Mouse (Mus musculus) adrenal gland, adult 18-20 months (tissue): ENCODE results near the gene Dnah14. TPM values are rescaled to one million over a fixed set of nuclear protein-coding genes. Genes with fewer than 3 reads are reported as not detected.

Experiments
- DNase-seq, 2 experiments: peaks; one replicate each; pipeline ENCODE4 v3.0.0; 2021 to 2022; ENCODE audit warnings: low spot score in 2 of 2
- total RNA-seq, 2 experiments: library from RNA; stranded (reverse); gene quantifications; 1 replicate in 1 of 2; 2 replicates in 1 of 2; pipeline ENCODE4 v1.2.3; 2021

The Dnah14 gene
- total RNA-seq, 2 experiments from 2014 or later = not detected

DNA sequence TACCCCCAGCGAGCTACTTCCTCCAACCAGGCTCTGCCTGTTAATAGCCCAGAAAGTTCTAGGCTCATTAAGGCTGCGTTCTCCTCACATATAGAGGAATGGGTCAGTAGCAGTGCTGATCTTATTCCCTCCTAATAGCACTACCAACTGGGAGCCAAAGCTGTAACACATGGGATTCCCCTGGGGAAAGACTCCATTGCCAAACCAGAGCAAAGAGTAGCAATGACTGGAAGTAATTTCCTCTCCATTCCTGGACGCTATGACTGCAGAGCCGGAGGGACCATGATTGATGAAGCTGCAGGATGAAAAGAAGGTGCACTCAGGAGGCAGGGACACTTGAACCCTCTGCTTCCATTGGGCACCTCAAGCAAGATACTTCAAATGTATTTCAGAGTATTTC is 274.1 kb downstream of the Dnah14 start:
- no peak for DNase-seq

DNA sequence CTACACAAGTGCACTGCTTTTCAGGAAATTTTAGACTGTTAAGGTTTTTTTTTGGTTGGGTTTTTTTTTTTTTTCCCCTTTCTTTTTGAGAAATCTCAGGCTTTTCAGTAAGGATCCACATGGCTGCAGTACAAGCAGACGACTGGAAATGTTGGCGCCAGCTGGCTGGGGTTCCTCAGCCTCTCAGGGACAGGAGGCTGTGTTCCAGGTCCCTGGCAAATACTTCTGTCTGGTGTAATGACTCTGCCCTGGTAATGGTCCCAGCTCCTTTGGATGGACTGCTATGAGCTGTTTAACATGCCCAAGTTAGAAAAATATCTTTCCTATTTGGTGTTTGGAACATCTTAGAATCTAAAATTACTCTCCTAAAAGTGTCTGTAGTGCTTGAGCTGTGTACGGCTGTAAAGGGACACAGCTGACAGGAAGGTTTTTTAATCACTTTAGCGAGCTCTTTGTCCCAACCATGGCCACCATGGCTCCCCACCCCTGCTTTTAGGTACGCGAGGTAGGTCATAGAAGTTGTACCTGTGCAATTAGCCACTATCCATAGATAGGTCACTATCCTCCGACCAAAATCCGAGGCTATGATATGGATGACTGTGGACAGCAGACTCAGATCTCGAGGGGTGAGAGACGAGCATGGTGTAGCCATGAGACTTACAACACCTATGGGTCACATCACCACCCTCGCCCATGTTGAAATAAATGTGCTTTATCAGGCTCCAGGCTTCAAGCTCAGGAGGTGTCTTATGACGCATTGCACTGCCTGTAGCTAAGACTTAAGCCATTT is 275.4 kb downstream of the Dnah14 start:
- DNase-seq = no peak

DNA sequence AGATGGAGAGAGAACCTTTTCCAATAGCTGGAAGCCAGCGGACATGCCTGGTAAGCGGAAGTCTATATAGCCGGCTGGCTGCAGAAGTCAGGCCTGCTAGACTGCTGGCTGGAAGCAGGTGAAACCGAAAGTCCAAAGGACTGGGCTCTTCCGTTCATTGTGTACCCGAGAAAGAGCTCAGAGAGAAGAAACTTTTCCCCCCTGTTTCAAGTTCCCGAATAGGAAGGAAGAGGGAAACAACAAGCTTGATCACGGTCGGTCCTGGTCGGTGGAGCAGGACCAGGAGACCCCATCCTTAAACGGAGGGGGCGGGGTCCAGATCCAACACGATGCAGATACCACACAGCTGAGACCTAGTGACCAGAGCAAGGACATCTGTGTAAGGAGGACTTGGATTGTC is 276.1 kb downstream of the Dnah14 start:
- no peak for DNase-seq

DNA sequence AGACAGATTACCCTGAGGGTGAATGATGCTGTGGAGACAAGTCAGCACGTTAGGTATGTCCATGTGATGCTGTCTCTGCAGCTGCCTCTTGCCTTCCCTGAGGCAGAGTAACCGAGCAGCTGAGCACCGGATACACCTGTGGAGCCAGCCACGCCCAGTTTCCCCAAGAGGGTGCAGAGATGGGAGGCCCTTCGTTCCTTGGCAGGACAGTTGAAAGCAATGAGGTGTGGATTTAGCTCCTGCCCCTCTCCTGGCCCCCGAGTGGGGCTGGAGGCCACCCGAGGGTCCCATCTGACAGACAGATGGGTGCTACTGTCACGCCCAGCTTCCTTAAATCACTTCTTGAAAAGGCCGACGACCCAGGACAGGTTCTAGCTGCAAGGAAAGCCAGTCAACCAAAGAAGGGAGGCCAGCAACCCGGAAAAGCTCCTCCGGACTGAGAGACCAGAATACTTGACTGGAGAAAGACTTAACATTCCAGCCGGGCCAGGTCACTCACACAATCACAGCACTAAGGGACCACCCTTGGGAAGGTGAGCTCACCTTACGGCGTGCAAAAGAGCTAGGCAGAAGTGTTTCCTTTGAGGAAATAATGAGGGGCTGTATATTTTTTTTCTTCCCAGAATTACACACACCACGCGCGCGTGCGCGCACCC is 276.9 kb downstream of the Dnah14 start:
- DNase-seq = no peak

DNA sequence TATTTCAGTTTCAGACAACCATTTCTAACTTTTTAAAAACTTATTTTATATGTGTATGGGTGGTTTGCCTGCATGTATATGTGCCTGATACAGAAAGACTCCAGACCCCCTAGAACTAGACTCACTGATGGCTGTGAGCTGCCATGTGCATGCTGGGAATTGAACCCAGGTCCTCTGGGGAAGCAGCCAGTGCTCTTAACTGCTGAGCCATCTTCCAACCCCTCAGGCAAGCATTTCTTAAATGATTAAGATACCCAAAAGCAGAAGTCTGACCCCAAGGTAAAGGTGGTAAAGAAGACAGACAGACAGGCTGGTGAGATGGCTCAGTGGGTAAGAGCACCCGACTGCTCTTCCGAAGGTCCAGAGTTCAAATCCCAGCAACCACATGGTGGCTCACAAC is 278.5 kb downstream of the Dnah14 start:
- no peak for DNase-seq

DNA sequence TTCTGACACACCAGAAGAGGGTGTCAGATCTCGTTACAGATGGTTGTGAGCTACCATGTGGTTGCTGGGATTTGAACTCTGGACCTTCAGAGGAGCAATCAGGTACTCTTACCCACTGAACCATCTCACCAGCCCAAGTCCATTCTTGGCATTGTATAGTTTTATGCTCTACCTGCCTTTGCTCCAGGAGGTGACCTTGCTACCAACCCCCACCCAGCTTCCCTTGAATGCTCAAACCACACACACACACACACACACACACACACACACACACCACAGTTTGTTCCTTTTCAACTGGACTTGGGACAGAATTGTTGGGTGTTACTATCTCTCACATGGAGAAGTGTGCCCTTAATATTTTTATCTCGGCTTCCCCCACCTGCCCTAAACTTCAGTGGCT is 280.0 kb downstream of the Dnah14 start:
- no peak for DNase-seq

DNA sequence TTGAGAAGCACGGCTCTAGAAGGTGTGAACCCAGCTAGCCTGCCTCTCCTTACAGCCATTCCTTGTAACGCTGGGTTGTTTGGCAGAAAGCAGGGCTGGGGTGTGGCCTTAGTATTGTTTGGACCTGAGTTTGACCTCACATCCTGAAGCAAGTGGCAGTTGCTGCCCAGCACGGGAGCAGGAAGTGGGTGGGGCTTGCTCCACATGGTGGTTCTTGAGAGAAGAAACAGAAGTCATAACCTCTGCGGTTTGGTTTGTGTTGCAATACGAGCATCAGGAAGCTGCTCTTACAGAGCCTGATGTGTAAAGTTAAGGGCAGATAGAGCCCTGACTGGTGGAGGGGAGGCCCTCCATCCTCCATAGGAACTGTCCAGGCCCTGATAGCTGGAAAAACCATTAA is 284.3 kb downstream of the Dnah14 start:
- peak; percentile 14 to 51 for DNase-seq

DNA sequence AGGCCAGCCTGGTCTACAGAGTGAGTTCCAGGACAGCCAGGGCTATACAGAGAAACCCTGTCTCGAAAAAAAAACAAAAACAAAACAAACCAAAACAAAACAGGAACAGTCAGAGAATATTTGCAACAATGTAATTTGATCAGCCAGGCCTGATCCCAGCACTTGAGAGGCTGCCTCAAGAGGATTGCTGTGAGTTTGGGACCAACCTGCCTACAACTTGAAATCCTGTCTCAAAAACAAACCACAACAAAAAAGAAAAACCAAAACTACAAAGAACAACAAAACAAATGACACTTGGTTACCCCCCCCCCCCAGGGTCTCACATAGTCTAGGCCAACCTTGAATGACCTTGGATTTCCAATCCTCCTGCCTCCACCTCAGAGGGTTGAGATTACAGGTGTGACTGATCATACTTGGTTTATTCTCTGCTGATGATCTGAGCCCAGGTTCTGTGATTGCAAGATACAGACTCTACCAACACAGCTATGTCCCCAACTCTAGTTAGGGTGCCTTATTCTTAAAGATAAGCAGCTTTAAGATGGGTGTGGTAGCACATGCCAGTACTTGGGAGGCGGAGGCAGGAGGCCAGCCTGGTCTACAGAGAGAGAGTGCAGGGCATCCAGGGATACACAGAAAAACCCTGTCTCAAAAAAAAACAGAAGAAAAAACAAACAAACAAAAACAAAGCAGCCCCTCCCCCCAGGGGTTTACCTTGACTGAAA is 285.0 kb downstream of the Dnah14 start:
- no peak for DNase-seq

DNA sequence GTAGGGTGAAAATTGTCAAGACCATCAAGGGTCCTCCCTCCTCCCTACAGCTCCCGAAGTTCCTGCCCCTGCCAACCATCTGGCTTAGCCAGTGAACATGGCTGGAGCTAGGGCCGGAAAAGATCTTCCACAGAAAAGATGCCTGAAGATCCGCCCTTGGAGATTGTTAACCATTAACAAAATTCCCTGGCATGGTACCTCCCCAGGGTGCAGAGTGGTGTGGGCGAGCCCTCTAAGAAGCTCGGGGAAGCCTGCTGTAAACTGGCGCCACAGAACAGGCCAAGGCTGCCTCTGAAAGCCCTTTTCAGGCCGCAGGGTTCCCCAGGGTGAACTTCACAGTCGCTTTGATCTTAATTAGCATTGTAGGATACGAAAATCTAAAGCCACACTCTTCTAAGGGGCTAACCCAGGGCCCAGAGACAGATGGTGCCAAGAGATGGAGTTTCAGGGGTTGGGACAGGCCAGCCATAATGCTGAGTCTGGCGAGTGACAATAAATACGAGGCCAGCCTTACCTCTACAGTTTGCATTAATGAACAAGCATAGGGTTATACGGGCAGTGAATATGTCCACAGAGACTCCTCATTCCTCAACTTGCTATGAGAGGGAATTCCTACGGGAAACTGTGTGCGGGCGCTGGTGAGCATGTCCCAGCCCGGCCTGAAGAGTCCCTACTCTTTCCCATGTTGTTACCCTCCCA is 286.5 kb downstream of the Dnah14 start:
- DNase-seq = no peak

DNA sequence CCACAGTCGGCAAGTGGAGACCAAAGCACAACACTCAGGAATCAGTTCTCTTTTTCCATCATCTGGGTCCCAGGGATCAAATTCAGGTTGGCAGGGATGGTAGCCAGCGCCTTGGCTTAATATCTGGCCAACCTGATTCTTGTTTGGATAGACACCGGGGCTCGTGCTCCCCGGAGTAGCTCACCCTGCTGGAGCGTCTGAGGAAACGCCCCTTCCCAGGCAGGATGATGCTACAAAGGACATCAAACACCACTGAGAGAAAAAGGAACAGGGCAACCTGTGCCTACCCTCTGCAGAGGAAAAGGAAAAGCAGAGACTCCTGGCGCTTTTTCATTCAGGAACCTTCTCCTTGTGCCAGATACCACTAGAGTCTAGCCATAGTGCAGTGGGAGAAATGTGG is 287.1 kb downstream of the Dnah14 start:
- no peak for DNase-seq

Other genes starting within 250 kb of the Dnah14 start
- gene Cnih3, start 223.9 kb upstream of the Dnah14 start, total RNA-seq = not detected
- not detected for gene Ccdc121, start 65.1 kb upstream of the Dnah14 start, total RNA-seq